Mouse (Mus musculus): ENCODE data around the gene Tnni2. TPM values are rescaled to one million over a fixed set of nuclear protein-coding genes. Genes with fewer than 3 reads are reported as not detected.

The Tnni2 gene
- polyA plus RNA-seq, 2 experiments = 2.1 to 2.2 TPM

- ATAC-seq (ENCODE audit: insufficient read depth) (no peak), DNase-seq (ENCODE audit: low read depth in 3 of 3, low spot score in 3 of 3) (no peak)
- H3K27ac ChIP-seq = no peak overlapping the region
- no peaks in the 10 kb centered on the region; the same call in 1 of the 2 replicates for H3K27me3 ChIP-seq (ENCODE audit: control insufficient read depth, insufficient read depth, low read length)
- WGBS (ENCODE audit: insufficient replicate concordance) = 65% methylated on average over 3 of the region's 3 CpGs
- no peaks in the 10 kb centered on the region for H3K4me1 ChIP-seq (replicated peaks; ENCODE audit: control insufficient read depth in 2 of 2, insufficient read depth in 2 of 2, low read length in 1 of 2)
- no peaks in the 10 kb centered on the region for H3K9me3 ChIP-seq (ENCODE audit: control insufficient read depth, low read length)
- no peaks in the 10 kb centered on the region for H3K36me3 ChIP-seq (replicated peaks; ENCODE audit: control insufficient read depth, insufficient read depth, low read depth)
- H3K4me2 ChIP-seq (ENCODE audit: low read depth) = no peak overlapping the region
- H3K4me3 ChIP-seq (ENCODE audit: insufficient read depth in 1 of 2, low read depth in 2 of 2, low read length in 2 of 2) = no peak overlapping the region
- H3K9ac ChIP-seq (replicated peaks) = no peak overlapping the region
- TF ChIP-seq EP300 (IDR thresholded peaks at IDR 0.05; ENCODE audit: low read depth) = no peak
- no peak for TF ChIP-seq CTCF (IDR thresholded peaks at IDR 0.05; ENCODE audit: low read depth)
Observed at GRCm38 (mm10) chr7:142488053-142488452, 46.4 kb downstream of the Tnni2 start.

- DNase-seq (ENCODE audit: low read depth in 3 of 3, low spot score in 3 of 3) (no peak), ATAC-seq (ENCODE audit: insufficient read depth) (no peak)
- H3K4me3 ChIP-seq (ENCODE audit: insufficient read depth in 1 of 2, low read depth in 2 of 2, low read length in 2 of 2) = no peak overlapping the region
- H3K27ac ChIP-seq = no peak overlapping the region
- no peaks in the 10 kb centered on the region for H3K9me3 ChIP-seq (ENCODE audit: control insufficient read depth, low read length)
- H3K9ac ChIP-seq (replicated peaks) = no peak overlapping the region
- H3K27me3 ChIP-seq (ENCODE audit: control insufficient read depth, insufficient read depth, low read length) = no peaks in the 10 kb centered on the region
- no peak overlapping the region for H3K4me2 ChIP-seq (ENCODE audit: low read depth)
- no peaks in the 10 kb centered on the region for H3K36me3 ChIP-seq (replicated peaks; ENCODE audit: control insufficient read depth, insufficient read depth, low read depth)
- WGBS (ENCODE audit: insufficient replicate concordance) = 66% methylated on average over 8 of the region's 8 CpGs
- no peaks in the 10 kb centered on the region for H3K4me1 ChIP-seq (replicated peaks; ENCODE audit: control insufficient read depth in 2 of 2, insufficient read depth in 2 of 2, low read length in 1 of 2)
- no peak for TF ChIP-seq CTCF (IDR thresholded peaks at IDR 0.05; ENCODE audit: low read depth)
- TF ChIP-seq EP300 (IDR thresholded peaks at IDR 0.05; ENCODE audit: low read depth) = no peak
Observed at GRCm38 (mm10) chr7:142493535-142493934, 51.9 kb downstream of the Tnni2 start.

Other genes with a start within 250 kb of the Tnni2 start
- not detected in 2 replicates for gene Krtap5-3, start 240.4 kb upstream of the Tnni2 start, polyA plus RNA-seq (2012; rRNA removed)
- gene Krtap5-3, start 240.4 kb upstream of the Tnni2 start, polyA plus RNA-seq (2014; fragmentation: Nextera tagmentation; extraction: Ambion mirVana) = not detected in 2 replicates
- not detected in 2 replicates for gene Gm7579, start 229.9 kb upstream of the Tnni2 start, polyA plus RNA-seq (2012; rRNA removed)
- not detected in 2 replicates for gene Gm7579, start 229.9 kb upstream of the Tnni2 start, polyA plus RNA-seq (2014; fragmentation: Nextera tagmentation; extraction: Ambion mirVana)
- gene Krtap5-5, start 211.8 kb upstream of the Tnni2 start, polyA plus RNA-seq (2012; rRNA removed) = not detected in 2 replicates
- not detected in 2 replicates for gene Krtap5-5, start 211.8 kb upstream of the Tnni2 start, polyA plus RNA-seq (2014; fragmentation: Nextera tagmentation; extraction: Ambion mirVana)
- gene Gm40460, start 200.7 kb upstream of the Tnni2 start, polyA plus RNA-seq (2012; rRNA removed) = not detected in 2 replicates
- gene Gm40460, start 200.7 kb upstream of the Tnni2 start, polyA plus RNA-seq (2014; fragmentation: Nextera tagmentation; extraction: Ambion mirVana) = not detected in 2 replicates
- not detected in 2 replicates for gene Gm2431, start 183.5 kb upstream of the Tnni2 start, polyA plus RNA-seq (2012; rRNA removed)
- not detected in 2 replicates for gene Gm2431, start 183.5 kb upstream of the Tnni2 start, polyA plus RNA-seq (2014; fragmentation: Nextera tagmentation; extraction: Ambion mirVana)
- not detected in 2 replicates for gene Gm4559, start 167.4 kb upstream of the Tnni2 start, polyA plus RNA-seq (2012; rRNA removed)
- gene Gm4559, start 167.4 kb upstream of the Tnni2 start, polyA plus RNA-seq (2014; fragmentation: Nextera tagmentation; extraction: Ambion mirVana) = not detected in 2 replicates
- not detected in 2 replicates for gene Krtap5-1, start 144.7 kb upstream of the Tnni2 start, polyA plus RNA-seq (2012; rRNA removed)
- gene Krtap5-1, start 144.7 kb upstream of the Tnni2 start, polyA plus RNA-seq (2014; fragmentation: Nextera tagmentation; extraction: Ambion mirVana) = not detected in 2 replicates
- not detected in 2 replicates for gene Krtap5-4, start 138.3 kb upstream of the Tnni2 start, polyA plus RNA-seq (2012; rRNA removed)
- not detected in 2 replicates for gene Krtap5-4, start 138.3 kb upstream of the Tnni2 start, polyA plus RNA-seq (2014; fragmentation: Nextera tagmentation; extraction: Ambion mirVana)
- gene Ifitm10, start 68.1 kb upstream of the Tnni2 start, polyA plus RNA-seq (2012; rRNA removed) = 0.87 and 1.1 TPM in 2 replicates
- gene Ifitm10, start 68.1 kb upstream of the Tnni2 start, polyA plus RNA-seq (2014; fragmentation: Nextera tagmentation; extraction: Ambion mirVana) = 1.0 and 1.3 TPM in 2 replicates
- gene Gm49369, start 59.1 kb upstream of the Tnni2 start, polyA plus RNA-seq (2012; rRNA removed) = 0.66 TPM in 1 of 2 replicates, not detected in the other
- gene Gm49369, start 59.1 kb upstream of the Tnni2 start, polyA plus RNA-seq (2014; fragmentation: Nextera tagmentation; extraction: Ambion mirVana) = 0.29 TPM in 1 of 2 replicates, not detected in the other
- gene Ctsd, start 53.8 kb upstream of the Tnni2 start, polyA plus RNA-seq (2012; rRNA removed) = 180 and 209 TPM in 2 replicates
- gene Ctsd, start 53.8 kb upstream of the Tnni2 start, polyA plus RNA-seq (2014; fragmentation: Nextera tagmentation; extraction: Ambion mirVana) = 324 and 349 TPM in 2 replicates
- 0.03 and 0.57 TPM in 2 replicates for gene Syt8, start 7.0 kb upstream of the Tnni2 start, polyA plus RNA-seq (2012; rRNA removed)
- gene Syt8, start 7.0 kb upstream of the Tnni2 start, polyA plus RNA-seq (2014; fragmentation: Nextera tagmentation; extraction: Ambion mirVana) = not detected in 2 replicates
- gene Lsp1, start 19.0 kb downstream of the Tnni2 start, polyA plus RNA-seq (2012; rRNA removed) = 13.3 TPM in 2 replicates
- 13.2 and 15.2 TPM in 2 replicates for gene Lsp1, start 19.0 kb downstream of the Tnni2 start, polyA plus RNA-seq (2014; fragmentation: Nextera tagmentation; extraction: Ambion mirVana)
- gene Tnnt3, start 57.0 kb downstream of the Tnni2 start, polyA plus RNA-seq (2012; rRNA removed) = 0.10 and 0.15 TPM in 2 replicates
- 0.17 TPM in 1 of 2 replicates, not detected in the other for gene Tnnt3, start 57.0 kb downstream of the Tnni2 start, polyA plus RNA-seq (2014; fragmentation: Nextera tagmentation; extraction: Ambion mirVana)
- 24.4 and 45.9 TPM in 2 replicates for gene Mrpl23, start 90.9 kb downstream of the Tnni2 start, polyA plus RNA-seq (2012; rRNA removed)
- gene Mrpl23, start 90.9 kb downstream of the Tnni2 start, polyA plus RNA-seq (2014; fragmentation: Nextera tagmentation; extraction: Ambion mirVana) = 11.1 and 14.4 TPM in 2 replicates
- 904 and 960 TPM in 2 replicates for gene Igf2, start 225.0 kb downstream of the Tnni2 start, polyA plus RNA-seq (2012; rRNA removed)
- gene Igf2, start 225.0 kb downstream of the Tnni2 start, polyA plus RNA-seq (2014; fragmentation: Nextera tagmentation; extraction: Ambion mirVana) = 416 and 496 TPM in 2 replicates
- 0.02 and 0.06 TPM in 2 replicates for gene Gm49394, start 228.1 kb downstream of the Tnni2 start, polyA plus RNA-seq (2012; rRNA removed)
- not detected in 2 replicates for gene Gm49394, start 228.1 kb downstream of the Tnni2 start, polyA plus RNA-seq (2014; fragmentation: Nextera tagmentation; extraction: Ambion mirVana)

All from liver, embryonic 14.5 days (tissue).